Mouse (Mus musculus) midbrain, embryonic 13.5 days (tissue): ENCODE measurements at regions not wholly inside any gene's neighbourhood (a gene's known extent, or its start where the extent isn't known, plus 50 kb on each side); places are given as distances from the start of the nearest gene placed in this dataset.

Source experiments
- ATAC-seq: fragments of 200-750 bp; cut with Nextera tagmentation; 2 replicates; pipeline ENCODE4 v1.8.0; 2017; ENCODE audit warnings: mild to moderate bottlenecking, moderate TSS enrichment, moderate library complexity
- H3K27ac ChIP-seq: fragments of 300-500 bp; sonication (generic); 2 replicates; pipeline ENCODE4 v1.5.1; 2015; ENCODE audit warnings: inconsistent platforms, mild to moderate bottlenecking, moderate library complexity
- H3K27me3 ChIP-seq: fragments of 300-500 bp; sonication (generic); 2 replicates; pipeline ENCODE4 v1.6.1; 2015; ENCODE audit warnings: mild to moderate bottlenecking, inconsistent platforms
- H3K36me3 ChIP-seq: fragments of 300-500 bp; sonication (generic); 2 replicates; pipeline ENCODE4 v1.6.1; 2015; ENCODE audit warnings: mild to moderate bottlenecking, inconsistent platforms
- H3K4me1 ChIP-seq: fragments of 300-500 bp; sonication (generic); replicated peaks from 2 replicates; pipeline ENCODE4 v1.6.1; 2015; ENCODE audit warnings: inconsistent platforms
- H3K4me2 ChIP-seq: fragments of 300-500 bp; sonication (generic); replicated peaks from 2 replicates; pipeline ENCODE4 v1.6.1; 2015; ENCODE audit warnings: moderate library complexity, mild to moderate bottlenecking, inconsistent platforms
- H3K4me3 ChIP-seq: fragments of 300-500 bp; sonication (generic); replicated peaks from 2 replicates; pipeline ENCODE4 v1.5.1; 2015; ENCODE audit warnings: mild to moderate bottlenecking, inconsistent platforms
- H3K9ac ChIP-seq: fragments of 300-500 bp; sonication (generic); replicated peaks from 2 replicates; pipeline ENCODE4 v1.6.1; 2015; ENCODE audit warnings: mild to moderate bottlenecking, inconsistent platforms
- H3K9me3 ChIP-seq: fragments of 300-500 bp; sonication (generic); 2 replicates; pipeline ENCODE4 v1.6.1; 2016; ENCODE audit warnings: mild to moderate bottlenecking, inconsistent platforms
- WGBS: fragments of 180-500 bp; shearing (Covaris S2); methylation state at CpG from one replicate; pipeline ENCODE4 v1.1.7; 2015; 5-methylcytosine and 5-hydroxymethylcytosine counted together

DNA sequence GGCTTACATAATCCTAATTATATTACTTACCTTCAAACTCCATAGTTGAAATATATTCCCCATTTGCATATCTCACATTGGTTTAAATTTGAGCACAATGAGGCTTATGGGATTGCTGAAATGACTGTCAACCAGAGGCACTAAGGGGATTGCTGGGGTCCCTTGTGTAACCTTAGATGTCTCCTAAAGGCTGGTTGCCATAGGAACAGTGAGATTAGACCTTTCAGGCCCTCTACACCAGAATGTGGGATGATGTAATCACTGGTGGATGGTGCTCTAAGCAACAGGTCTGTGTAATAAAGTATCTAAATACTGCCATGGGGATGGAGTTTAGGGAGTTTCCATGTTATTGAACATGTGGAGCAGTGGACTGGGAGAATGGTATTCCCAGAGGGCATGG, 210.0 kb upstream of the Stac start:
- no peaks in the 10 kb centered on the region for H3K27me3 ChIP-seq
- H3K9me3 ChIP-seq = no peaks in the 10 kb centered on the region
- H3K4me1 ChIP-seq = no peaks in the 10 kb centered on the region
- no peak overlapping the region for H3K9ac ChIP-seq
- ATAC-seq = no peak
- no peak overlapping the region for H3K4me2 ChIP-seq
- no peak overlapping the region for H3K4me3 ChIP-seq
- H3K36me3 ChIP-seq = no peaks in the 10 kb centered on the region
- no peak overlapping the region for H3K27ac ChIP-seq

DNA sequence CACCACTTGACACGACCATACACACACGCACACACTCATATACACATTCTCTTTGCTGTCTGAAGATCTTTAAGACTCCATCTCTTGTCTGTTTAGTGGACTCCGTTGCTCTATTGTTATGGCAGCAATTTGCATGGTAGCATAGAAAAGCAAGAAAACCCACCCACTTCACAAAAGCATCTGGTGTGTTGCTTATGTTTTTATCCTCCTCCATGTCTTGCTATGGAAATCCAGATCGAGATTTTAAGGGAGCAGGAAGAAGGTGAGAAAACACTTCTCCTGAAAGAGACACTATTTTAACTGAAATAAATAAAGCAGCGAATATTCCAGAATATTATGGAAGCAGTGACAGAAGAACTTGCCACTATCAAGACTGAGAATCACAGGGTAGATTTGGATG, 207.5 kb upstream of the Stac start:
- no peaks in the 10 kb centered on the region for H3K9me3 ChIP-seq
- no peak overlapping the region for H3K4me3 ChIP-seq
- ATAC-seq = no peak
- H3K27me3 ChIP-seq = no peaks in the 10 kb centered on the region
- no peaks in the 10 kb centered on the region for H3K4me1 ChIP-seq
- no peak overlapping the region for H3K9ac ChIP-seq
- no peak overlapping the region for H3K4me2 ChIP-seq
- WGBS = 79% methylated on average over 5 of the region's 5 CpGs
- H3K27ac ChIP-seq = no peak overlapping the region
- no peaks in the 10 kb centered on the region for H3K36me3 ChIP-seq

DNA sequence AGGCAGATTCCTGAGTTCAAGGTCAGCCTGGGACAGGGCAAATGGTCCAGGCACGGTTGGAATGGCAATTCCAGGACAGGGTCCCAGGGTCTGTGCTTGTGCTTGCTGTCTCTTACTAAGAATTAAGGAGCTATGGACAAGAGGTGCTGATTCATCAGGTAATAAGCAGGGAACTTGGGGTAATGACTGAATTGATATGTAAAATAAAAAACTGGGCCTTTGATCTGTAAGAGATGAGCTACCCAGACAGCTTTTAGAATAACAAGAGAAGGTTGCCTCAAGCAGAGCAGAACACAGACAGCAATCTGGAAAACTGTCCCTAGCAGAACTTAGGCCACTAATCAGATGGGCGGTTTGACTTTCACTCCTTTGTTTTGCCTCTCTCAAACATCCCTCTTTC, 189.6 kb upstream of the Stac start:
- WGBS = 57% methylated on average over 2 of the region's 2 CpGs
- no peaks in the 10 kb centered on the region for H3K4me1 ChIP-seq
- H3K36me3 ChIP-seq = no peaks in the 10 kb centered on the region
- no peaks in the 10 kb centered on the region for H3K27me3 ChIP-seq
- H3K27ac ChIP-seq = no peak overlapping the region
- no peak overlapping the region for H3K4me2 ChIP-seq
- H3K9me3 ChIP-seq = 0 out of 2 replicates have a peak, but pooled peaks cover 3% of the 10 kb centered on the region
- no peak overlapping the region for H3K4me3 ChIP-seq
- ATAC-seq = no peak
- no peak overlapping the region for H3K9ac ChIP-seq

DNA sequence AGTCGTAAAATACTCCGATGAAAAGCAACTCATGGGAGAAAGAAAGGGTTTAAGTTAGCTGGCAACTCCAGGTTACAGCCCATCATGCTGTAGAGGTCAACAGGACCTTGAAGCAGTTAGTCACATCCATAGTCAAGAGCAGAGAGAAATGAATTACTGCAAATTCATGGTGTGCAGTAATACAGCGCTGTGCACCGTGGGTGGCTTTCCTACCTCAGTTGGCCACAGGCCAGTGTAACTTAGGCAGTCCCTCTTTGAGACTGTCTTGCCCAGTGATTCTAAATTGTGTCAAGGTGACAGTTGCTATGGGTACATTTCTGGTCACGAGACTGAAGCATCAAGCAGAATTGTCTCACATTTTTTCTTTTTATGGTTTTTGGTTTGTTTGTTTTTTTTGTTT, 186.7 kb upstream of the Stac start:
- Histone ChIP-seq H3K9ac (no peak overlapping the region), H3K9me3 (no peaks in the 10 kb centered on the region), H3K27ac (no peak overlapping the region), H3K4me2 (no peak overlapping the region), H3K4me3 (no peak overlapping the region), H3K36me3 (no peaks in the 10 kb centered on the region), H3K4me1 (no peaks in the 10 kb centered on the region), H3K27me3 (no peaks in the 10 kb centered on the region)
- WGBS = 85% methylated on average over 5 of the region's 5 CpGs
- ATAC-seq = no peak

DNA sequence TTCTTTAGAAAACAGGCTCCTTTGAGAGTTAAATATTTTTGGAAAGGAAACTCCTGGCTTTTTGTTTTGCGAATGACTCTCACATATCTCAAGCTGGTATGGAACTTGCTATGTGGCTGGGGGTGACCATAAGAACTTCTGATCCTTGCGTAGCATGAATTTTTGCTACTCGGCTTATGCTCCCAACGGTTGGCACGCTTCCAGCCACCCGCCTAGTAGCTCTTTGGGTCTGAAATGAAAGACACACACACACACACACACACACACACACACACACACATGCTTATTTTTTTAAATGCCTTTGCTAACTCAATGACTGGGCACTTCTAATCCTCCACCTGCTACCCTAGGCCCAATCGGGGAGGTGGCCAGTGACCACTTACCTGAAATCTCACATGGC, 180.3 kb upstream of the Stac start:
- Histone ChIP-seq H3K9ac (no peak overlapping the region), H3K4me1 (no peaks in the 10 kb centered on the region; the same call in 1 of the 2 replicates), H3K27me3 (no peaks in the 10 kb centered on the region), H3K9me3 (no peaks in the 10 kb centered on the region), H3K4me2 (no peak overlapping the region), H3K4me3 (no peak overlapping the region), H3K36me3 (no peaks in the 10 kb centered on the region), H3K27ac (no peak overlapping the region)
- 88% methylated on average over 7 of the region's 7 CpGs for WGBS
- ATAC-seq = no peak

DNA sequence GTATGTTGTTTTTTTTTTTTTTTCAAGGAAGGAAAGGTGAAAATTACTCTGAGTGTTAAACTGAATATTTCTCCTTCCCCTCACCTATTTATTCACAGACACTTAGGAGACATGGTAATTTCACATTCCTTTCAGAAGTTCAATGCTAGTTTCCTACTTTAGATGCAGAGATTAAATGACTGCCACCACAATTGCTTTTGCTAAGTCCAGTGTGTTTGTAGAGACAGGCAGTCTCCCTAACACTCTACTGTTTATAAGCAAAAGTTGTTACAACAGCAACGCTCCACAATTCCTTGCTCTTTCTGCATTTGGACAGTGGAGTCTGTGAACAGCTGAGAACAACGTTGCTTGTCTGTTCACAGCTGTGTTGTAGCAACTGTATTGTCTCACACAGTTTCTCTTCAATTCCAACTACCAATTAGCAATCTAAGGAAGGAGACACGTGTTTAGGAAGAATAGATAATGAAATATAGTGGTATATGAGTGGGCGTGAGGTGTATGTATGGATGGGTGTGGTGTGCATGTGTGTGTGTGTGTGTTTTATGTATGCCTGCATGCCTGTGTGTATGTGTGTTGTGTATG, 179.7 kb upstream of the Stac start:
- no peaks in the 10 kb centered on the region for H3K36me3 ChIP-seq
- no peak for ATAC-seq
- no peak overlapping the region for H3K27ac ChIP-seq
- H3K9me3 ChIP-seq = no peaks in the 10 kb centered on the region
- 78% methylated on average over 4 of the region's 4 CpGs for WGBS
- H3K4me3 ChIP-seq = no peak overlapping the region
- H3K4me1 ChIP-seq = no peaks in the 10 kb centered on the region; the same call in 1 of the 2 replicates
- H3K9ac ChIP-seq = no peak overlapping the region
- no peaks in the 10 kb centered on the region for H3K27me3 ChIP-seq
- H3K4me2 ChIP-seq = no peak overlapping the region

DNA sequence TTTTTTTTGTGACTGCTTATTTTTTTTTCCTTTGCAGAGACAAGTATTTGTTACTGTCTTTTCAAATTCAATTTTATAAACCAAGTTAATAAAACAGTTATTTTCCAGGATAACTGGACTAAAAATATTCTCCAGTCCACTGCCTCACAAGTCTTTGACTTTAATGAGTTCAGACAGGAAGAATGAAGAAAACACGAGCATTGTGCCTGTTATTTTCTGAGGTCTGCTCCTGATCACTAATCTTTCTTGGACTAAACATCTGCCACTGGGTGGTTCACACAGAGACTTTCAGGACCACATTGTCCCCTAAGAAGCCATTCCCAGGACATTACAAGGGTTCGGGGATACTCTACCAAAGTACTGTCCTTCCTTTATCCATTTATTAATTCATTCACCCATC, 167.9 kb upstream of the Stac start:
- H3K9ac ChIP-seq = no peak overlapping the region
- no peaks in the 10 kb centered on the region for H3K27me3 ChIP-seq
- 52% methylated on average over 2 of the region's 2 CpGs for WGBS
- H3K4me2 ChIP-seq = no peak overlapping the region
- no peak overlapping the region for H3K27ac ChIP-seq
- no peaks in the 10 kb centered on the region for H3K4me1 ChIP-seq
- ATAC-seq = no peak
- no peaks in the 10 kb centered on the region for H3K36me3 ChIP-seq
- no peak overlapping the region for H3K4me3 ChIP-seq
- H3K9me3 ChIP-seq = no peaks in the 10 kb centered on the region

DNA sequence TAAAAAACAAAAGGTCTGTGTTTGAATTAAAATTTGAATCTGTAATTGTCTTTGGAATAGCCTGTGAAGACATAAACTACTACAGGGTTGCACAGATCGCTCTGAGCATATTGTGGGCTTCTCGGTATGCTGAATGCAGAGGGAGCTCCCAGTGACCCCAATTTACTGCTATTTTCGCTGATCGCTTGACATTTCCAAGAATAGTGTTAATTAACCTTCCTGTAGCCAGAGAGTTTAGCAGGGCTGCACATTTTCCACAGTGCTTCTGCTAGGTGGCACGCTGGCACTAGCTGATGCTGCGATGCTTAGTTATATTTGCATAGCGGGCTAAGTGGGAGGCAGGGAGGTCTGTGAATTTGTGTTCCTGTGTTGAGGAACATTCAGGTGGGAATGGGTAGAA, 164.8 kb upstream of the Stac start:
- WGBS = 84% methylated on average over 7 of the region's 7 CpGs
- no peaks in the 10 kb centered on the region for H3K4me1 ChIP-seq
- no peak overlapping the region for H3K4me3 ChIP-seq
- no peak overlapping the region for H3K9ac ChIP-seq
- no peak overlapping the region for H3K27ac ChIP-seq
- no peak overlapping the region for H3K4me2 ChIP-seq
- no peaks in the 10 kb centered on the region for H3K9me3 ChIP-seq
- no peaks in the 10 kb centered on the region for H3K36me3 ChIP-seq
- no peaks in the 10 kb centered on the region for H3K27me3 ChIP-seq
- no peak for ATAC-seq

DNA sequence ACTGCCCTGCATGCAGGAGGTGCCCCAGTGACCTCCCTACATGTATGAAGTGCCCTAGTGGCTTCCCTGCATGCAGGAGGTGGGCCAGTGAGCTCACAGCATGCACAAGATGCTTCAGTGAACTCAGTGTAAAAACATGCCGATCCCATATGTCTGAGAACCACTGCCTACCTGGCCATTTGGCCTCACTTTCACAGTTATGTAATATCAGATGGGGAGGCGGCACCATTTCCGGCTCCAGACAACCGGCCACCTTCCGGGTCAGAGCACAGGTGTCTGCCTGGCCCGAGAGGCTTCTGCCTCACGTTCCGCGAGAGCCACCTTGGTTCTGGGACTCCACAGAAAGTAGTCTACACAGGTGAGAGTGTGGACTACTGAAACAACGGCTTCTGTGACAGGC, 156.2 kb upstream of the Stac start:
- Histone ChIP-seq H3K4me3 (no peak overlapping the region), H3K27me3 (no peaks in the 10 kb centered on the region), H3K9me3 (no peaks in the 10 kb centered on the region), H3K9ac (no peak overlapping the region), H3K36me3 (no peaks in the 10 kb centered on the region), H3K27ac (no peak overlapping the region), H3K4me2 (no peak overlapping the region), H3K4me1 (no peaks in the 10 kb centered on the region)
- WGBS = 89% methylated on average over 10 of the region's 10 CpGs
- ATAC-seq = no peak

DNA sequence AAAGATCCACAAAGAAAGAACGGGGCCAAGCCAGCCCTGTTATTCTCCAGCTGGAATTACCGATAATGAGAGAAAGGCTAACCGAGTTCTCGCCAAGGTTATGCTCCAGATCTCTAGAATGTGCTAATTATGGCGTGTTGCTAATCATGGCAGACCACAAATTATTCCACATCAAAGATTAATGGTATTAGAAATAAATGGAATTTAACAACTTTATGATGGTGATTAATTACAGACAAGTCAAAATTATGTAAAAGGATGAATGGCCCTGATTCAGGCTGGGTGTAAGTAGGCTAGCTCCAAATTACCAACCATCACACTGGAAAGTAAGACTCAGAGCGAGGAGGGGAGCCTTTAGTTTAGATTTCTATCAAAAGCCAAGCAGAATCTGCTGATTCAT, 151.0 kb upstream of the Stac start:
- WGBS = 89% methylated on average over 6 of the region's 6 CpGs
- no peak for ATAC-seq

DNA sequence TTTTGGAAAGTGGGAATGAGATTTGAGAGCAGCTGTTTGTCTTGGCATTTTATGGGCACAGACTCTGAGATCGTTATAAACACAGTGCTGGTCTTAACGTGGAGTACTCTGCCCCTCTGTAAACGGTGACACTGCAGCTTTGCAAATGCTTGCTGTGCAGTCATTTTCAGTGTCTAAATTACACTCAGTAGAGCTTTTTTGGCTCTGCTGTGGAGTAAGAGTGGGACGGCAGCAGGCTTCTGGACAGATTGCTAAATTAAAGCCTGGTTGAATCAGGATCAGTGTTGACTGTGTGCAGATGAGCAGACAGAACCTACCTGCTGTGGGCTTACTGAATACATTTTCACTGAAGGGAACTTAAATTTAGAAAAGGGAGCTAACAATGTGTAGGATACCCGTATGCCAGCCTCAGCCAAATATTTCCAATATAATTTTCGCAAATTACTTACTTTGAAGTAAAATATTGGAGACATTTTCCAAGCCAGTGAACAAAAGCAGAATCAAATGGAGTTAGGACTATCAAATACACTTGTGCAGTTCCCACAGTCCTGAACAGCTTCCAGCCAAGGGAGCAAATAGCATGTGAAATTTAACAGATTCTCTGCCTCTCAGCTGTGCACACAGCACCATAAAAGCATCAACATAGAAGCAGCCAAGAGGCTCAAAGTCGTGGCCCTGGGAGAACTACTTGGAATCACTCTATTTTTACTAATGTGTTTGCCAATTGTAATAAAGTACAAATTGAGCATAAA, 148.1 kb upstream of the Stac start:
- 77% methylated on average over 7 of the region's 7 CpGs for WGBS
- Histone ChIP-seq H3K27me3 (no peaks in the 10 kb centered on the region), H3K36me3 (no peaks in the 10 kb centered on the region), H3K27ac (no peak overlapping the region), H3K4me2 (no peak overlapping the region), H3K9ac (no peak overlapping the region), H3K9me3 (no peaks in the 10 kb centered on the region; the same call in 1 of the 2 replicates), H3K4me1 (no peaks in the 10 kb centered on the region), H3K4me3 (no peak overlapping the region)
- ATAC-seq = no peak

More for the DNA sequence above, 151.0 kb upstream of the Stac start:
- no peaks in the 10 kb centered on the region for H3K27me3 ChIP-seq
- no peak overlapping the region for H3K4me2 ChIP-seq
- no peak overlapping the region for H3K4me3 ChIP-seq
- H3K27ac ChIP-seq = no peak overlapping the region
- no peaks in the 10 kb centered on the region for H3K4me1 ChIP-seq
- no peaks in the 10 kb centered on the region for H3K36me3 ChIP-seq
- no peak overlapping the region for H3K9ac ChIP-seq
- no peaks in the 10 kb centered on the region; the same call in 1 of the 2 replicates for H3K9me3 ChIP-seq

DNA sequence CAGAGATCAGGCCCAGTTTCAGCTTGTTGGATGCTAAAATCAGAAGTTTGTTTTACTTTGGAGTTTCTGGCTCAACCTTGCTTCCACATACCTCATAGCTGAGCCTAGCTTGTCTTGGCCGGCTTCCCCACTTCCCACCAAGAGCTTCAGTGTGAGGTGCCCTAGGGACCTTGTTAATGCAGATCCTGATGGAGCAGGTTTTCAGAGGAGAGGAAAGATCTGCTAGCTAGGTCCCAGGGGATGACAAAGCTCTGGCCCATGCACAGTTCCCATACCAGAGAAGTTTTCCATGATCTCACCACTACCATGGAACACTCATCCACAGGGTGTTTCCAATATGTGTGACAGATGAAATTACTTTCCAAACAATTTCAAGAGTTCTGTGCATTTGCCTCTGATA, 131.9 kb upstream of the Stac start:
- no peak overlapping the region for H3K9ac ChIP-seq
- ATAC-seq = no peak
- no peaks in the 10 kb centered on the region for H3K27me3 ChIP-seq
- H3K36me3 ChIP-seq = no peaks in the 10 kb centered on the region
- H3K4me1 ChIP-seq = no peaks in the 10 kb centered on the region
- no peaks in the 10 kb centered on the region for H3K9me3 ChIP-seq
- H3K4me3 ChIP-seq = no peak overlapping the region
- WGBS = 93% methylated on average over 1 of the region's 1 CpGs
- H3K4me2 ChIP-seq = no peak overlapping the region
- H3K27ac ChIP-seq = no peak overlapping the region

DNA sequence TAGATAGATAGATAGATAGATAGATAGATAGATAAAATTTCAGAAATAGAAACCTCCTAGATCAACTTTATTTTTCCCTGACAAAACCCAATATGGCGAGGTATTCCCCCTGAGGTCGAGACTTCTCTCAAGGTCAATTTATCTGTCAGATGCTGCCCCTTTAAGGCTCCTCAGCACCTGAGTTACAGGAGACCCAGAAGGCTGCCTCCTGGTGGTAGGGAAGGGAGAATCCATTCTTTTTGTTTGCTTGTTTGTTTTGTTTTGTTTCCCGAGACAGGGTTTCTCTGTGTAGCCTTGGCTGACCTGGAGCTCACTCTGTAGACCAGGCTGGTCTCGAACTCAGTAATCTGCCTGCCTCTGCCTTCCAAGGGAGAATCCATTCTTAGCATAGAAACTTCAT, 127.3 kb upstream of the Stac start:
- Histone ChIP-seq H3K27ac (no peak overlapping the region), H3K9ac (no peak overlapping the region), H3K9me3 (no peaks in the 10 kb centered on the region), H3K36me3 (no peaks in the 10 kb centered on the region), H3K27me3 (no peaks in the 10 kb centered on the region), H3K4me2 (no peak overlapping the region), H3K4me1 (no peaks in the 10 kb centered on the region), H3K4me3 (no peak overlapping the region)
- 71% methylated on average over 4 of the region's 4 CpGs for WGBS
- no peak for ATAC-seq
